Mouse (Mus musculus) olfactory bulb, adult 2 months (tissue): ENCODE measurements around the gene A730015C16Rik.

Experiments
- CTCF ChIP-seq: fragments of 200-500 bp; IDR thresholded peaks from 2 replicates; pipeline ENCODE4 v1.5.1; 2012; ENCODE audit warnings: low read depth, mild to moderate bottlenecking, low read length, moderate library complexity; ENCODE audit not compliant: insufficient read depth
- POLR2A ChIP-seq: fragments of 200-500 bp; IDR thresholded peaks from 2 replicates; pipeline ENCODE4 v1.6.1; 2012; ENCODE audit warnings: mild to moderate bottlenecking, low read depth, low read length, moderate library complexity; ENCODE audit not compliant: insufficient read depth

- TF ChIP-seq CTCF (no peak), POLR2A (no peak)
Observed at GRCm38 (mm10) chr4:108826096-108826495, 22.3 kb downstream of the A730015C16Rik start.
